Mouse (Mus musculus): Measurements from ENCODE around the gene Gzmm. TPM values are rescaled to one million over a fixed set of nuclear protein-coding genes. Genes with fewer than 3 reads are reported as not detected.

Gzmm gene
- 0.62 and 0.98 TPM in 2 replicates for polyA plus RNA-seq (2015; fragmentation: Nextera tagmentation; extraction: Ambion mirVana)

DNA sequence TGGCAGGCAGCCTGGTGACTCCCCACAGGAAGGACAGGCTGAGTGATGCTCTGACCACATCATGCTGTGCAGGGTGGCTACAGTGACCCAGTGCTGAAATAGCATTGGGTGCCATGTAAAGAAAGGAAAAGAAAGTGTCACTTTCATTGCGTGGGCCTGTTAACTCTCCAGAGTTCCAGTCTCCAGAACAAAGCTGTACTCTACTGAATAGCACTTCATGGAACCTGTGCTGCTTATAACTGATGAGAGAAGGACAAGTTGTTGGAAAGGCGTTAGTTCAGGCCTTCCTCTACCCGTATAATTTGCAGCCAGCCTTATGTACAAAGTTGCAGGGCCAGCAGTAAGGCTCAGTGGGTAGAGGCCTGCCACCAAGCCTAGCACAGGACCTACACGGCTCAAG is at the start of gene Gzmm:
TSS of gene Gzmm (plus strand) at position 301 of the 400 bp plus-strand sequence.
- H3K4me3 ChIP-seq (ENCODE audit: low read length) = no peak within 1 kb of the TSS
- H3K4me2 ChIP-seq (ENCODE audit: low read depth, low read length) = no peak within 1 kb of the TSS
- no peak within 1 kb of the TSS for H3K27ac ChIP-seq (ENCODE audit: low read length)
- no peak within 1 kb of the TSS for H3K9ac ChIP-seq (ENCODE audit: low read length)
- 71% methylated on average over 4 of the region's 4 CpGs for WGBS
- ATAC-seq (ENCODE audit: low read depth) = no peak
- no peaks in the 10 kb centered on the region for H3K27me3 ChIP-seq (ENCODE audit: control insufficient read depth, insufficient read depth, low read depth, low read length)
- H3K36me3 ChIP-seq (ENCODE audit: control insufficient read depth, insufficient read depth, low read length) = peaks cover 37% of the 10 kb centered on the region
- H3K9me3 ChIP-seq (ENCODE audit: control insufficient read depth, low read length) = 0 out of 2 replicates have a peak, but pooled peaks cover 4% of the 10 kb centered on the region
- peaks cover 5% of the 10 kb centered on the region for H3K4me1 ChIP-seq (replicated peaks; ENCODE audit: control insufficient read depth, insufficient read depth, low read length)

DNA sequence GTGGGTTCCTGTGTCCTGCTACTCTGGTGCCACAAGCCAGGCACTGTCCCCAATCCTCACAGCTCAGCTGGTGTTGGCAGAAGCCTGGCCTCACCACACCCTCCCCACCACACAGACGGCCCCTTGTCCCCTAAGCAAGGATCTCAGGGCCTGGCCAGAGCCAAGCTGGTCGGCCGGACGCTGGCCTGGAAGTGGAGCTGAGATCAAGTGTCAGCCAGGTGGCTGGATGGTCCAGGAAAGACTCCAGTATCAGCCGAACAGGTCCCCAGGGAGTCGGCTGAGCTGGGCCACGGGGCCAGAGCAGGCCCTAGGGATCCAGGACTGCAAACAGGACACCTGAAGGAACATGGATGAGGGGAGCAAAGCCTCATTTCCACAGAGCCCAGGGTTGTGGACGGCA is 43.1 kb upstream of the Gzmm start, which contains the start of gene Odf3l2:
TSS of gene Odf3l2 (minus strand) at position 28 of the 400 bp plus-strand sequence.
- no peak within 1 kb of the TSS for H3K27ac ChIP-seq (ENCODE audit: low read length)
- H3K9ac ChIP-seq (ENCODE audit: low read length) = no peak within 1 kb of the TSS
- no peaks in the 10 kb centered on the region for H3K36me3 ChIP-seq (ENCODE audit: control insufficient read depth, insufficient read depth, low read length)
- H3K27me3 ChIP-seq (ENCODE audit: control insufficient read depth, insufficient read depth, low read depth, low read length) = no peaks in the 10 kb centered on the region
- H3K9me3 ChIP-seq (ENCODE audit: control insufficient read depth, low read length) = no peaks in the 10 kb centered on the region
- no peak within 1 kb of the TSS for H3K4me3 ChIP-seq (ENCODE audit: low read length)
- no peaks in the 10 kb centered on the region for H3K4me1 ChIP-seq (replicated peaks; ENCODE audit: control insufficient read depth, insufficient read depth, low read length)
- H3K4me2 ChIP-seq (ENCODE audit: low read depth, low read length) = no peak within 1 kb of the TSS
- no peak for ATAC-seq (ENCODE audit: low read depth)
- WGBS = 64% methylated on average over 8 of the region's 8 CpGs

- Histone ChIP-seq H3K4me3 (ENCODE audit: low read length) (no peak overlapping the region), H3K4me1 (replicated peaks; ENCODE audit: control insufficient read depth, insufficient read depth, low read length) (no peaks in the 10 kb centered on the region), H3K9ac (ENCODE audit: low read length) (no peak overlapping the region), H3K27me3 (ENCODE audit: control insufficient read depth, insufficient read depth, low read depth, low read length) (no peaks in the 10 kb centered on the region; the same call in 1 of the 2 replicates), H3K9me3 (ENCODE audit: control insufficient read depth, low read length) (no peaks in the 10 kb centered on the region), H3K4me2 (ENCODE audit: low read depth, low read length) (no peak overlapping the region), H3K27ac (ENCODE audit: low read length) (no peak overlapping the region), H3K36me3 (ENCODE audit: control insufficient read depth, insufficient read depth, low read length) (no peaks in the 10 kb centered on the region)
- ATAC-seq (ENCODE audit: low read depth) = peak; percentile 66; the same call in 1 of the 2 replicates
- WGBS = 27% methylated on average over 7 of the region's 7 CpGs
Observed at GRCm38 (mm10) chr10:79649070-79649751, 39.6 kb upstream of the Gzmm start.

- WGBS = 66% methylated on average over 7 of the region's 7 CpGs
- Histone ChIP-seq H3K9ac (ENCODE audit: low read length) (no peak overlapping the region), H3K9me3 (ENCODE audit: control insufficient read depth, low read length) (no peaks in the 10 kb centered on the region), H3K27ac (ENCODE audit: low read length) (no peak overlapping the region), H3K36me3 (ENCODE audit: control insufficient read depth, insufficient read depth, low read length) (no peaks in the 10 kb centered on the region), H3K4me2 (ENCODE audit: low read depth, low read length) (no peak overlapping the region), H3K4me1 (replicated peaks; ENCODE audit: control insufficient read depth, insufficient read depth, low read length) (no peaks in the 10 kb centered on the region), H3K4me3 (ENCODE audit: low read length) (no peak overlapping the region), H3K27me3 (ENCODE audit: control insufficient read depth, insufficient read depth, low read depth, low read length) (no peaks in the 10 kb centered on the region; the same call in 1 of the 2 replicates)
- ATAC-seq (ENCODE audit: low read depth) = no peak
Observed at GRCm38 (mm10) chr10:79652789-79653188, 36.0 kb upstream of the Gzmm start.

DNA sequence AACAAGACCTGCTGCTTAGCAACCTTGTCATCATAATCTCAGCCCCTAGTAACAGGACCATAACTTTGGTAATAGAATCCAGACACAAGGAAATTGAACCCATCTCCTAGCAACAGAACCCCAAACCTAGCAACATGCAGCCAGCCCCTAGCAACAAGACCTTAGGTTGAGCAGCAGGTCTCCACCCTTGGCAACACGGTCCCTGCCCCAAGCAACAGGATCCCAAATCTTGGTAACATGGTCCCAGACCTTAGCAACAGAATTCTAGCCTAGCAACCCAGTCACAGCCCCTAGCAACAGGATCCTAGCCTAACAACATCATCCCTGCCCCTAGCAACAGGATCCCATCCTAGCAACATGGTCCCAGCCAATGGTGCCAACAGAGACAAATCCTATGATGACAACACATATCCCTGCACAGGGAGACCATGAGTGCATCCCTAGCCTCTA is 33.8 kb upstream of the Gzmm start:
- H3K9ac ChIP-seq (ENCODE audit: low read length) = no peak overlapping the region
- no peaks in the 10 kb centered on the region for H3K9me3 ChIP-seq (ENCODE audit: control insufficient read depth, low read length)
- WGBS = 7% methylated on average over 1 of the region's 1 CpGs
- H3K4me2 ChIP-seq (ENCODE audit: low read depth, low read length) = no peak overlapping the region
- no peaks in the 10 kb centered on the region for H3K4me1 ChIP-seq (replicated peaks; ENCODE audit: control insufficient read depth, insufficient read depth, low read length)
- H3K27ac ChIP-seq (ENCODE audit: low read length) = no peak overlapping the region
- H3K36me3 ChIP-seq (ENCODE audit: control insufficient read depth, insufficient read depth, low read length) = no peaks in the 10 kb centered on the region
- no peak for ATAC-seq (ENCODE audit: low read depth)
- H3K4me3 ChIP-seq (ENCODE audit: low read length) = no peak overlapping the region
- H3K27me3 ChIP-seq (ENCODE audit: control insufficient read depth, insufficient read depth, low read depth, low read length) = no peaks in the 10 kb centered on the region; the same call in 1 of the 2 replicates

- H3K4me2 ChIP-seq (ENCODE audit: low read depth, low read length) = no peak overlapping the region
- ATAC-seq (ENCODE audit: low read depth) = no peak; the same call in 1 of the 2 replicates
- H3K27ac ChIP-seq (ENCODE audit: low read length) = no peak overlapping the region
- H3K4me3 ChIP-seq (ENCODE audit: low read length) = no peak overlapping the region
- no peaks in the 10 kb centered on the region for H3K36me3 ChIP-seq (ENCODE audit: control insufficient read depth, insufficient read depth, low read length)
- H3K27me3 ChIP-seq (ENCODE audit: control insufficient read depth, insufficient read depth, low read depth, low read length) = no peaks in the 10 kb centered on the region
- no peaks in the 10 kb centered on the region for H3K9me3 ChIP-seq (ENCODE audit: control insufficient read depth, low read length)
- H3K4me1 ChIP-seq (replicated peaks; ENCODE audit: control insufficient read depth, insufficient read depth, low read length) = no peaks in the 10 kb centered on the region
- WGBS = 18% methylated on average over 4 of the region's 4 CpGs
- no peak overlapping the region for H3K9ac ChIP-seq (ENCODE audit: low read length)
Observed at GRCm38 (mm10) chr10:79658829-79659228, 30.0 kb upstream of the Gzmm start.

DNA sequence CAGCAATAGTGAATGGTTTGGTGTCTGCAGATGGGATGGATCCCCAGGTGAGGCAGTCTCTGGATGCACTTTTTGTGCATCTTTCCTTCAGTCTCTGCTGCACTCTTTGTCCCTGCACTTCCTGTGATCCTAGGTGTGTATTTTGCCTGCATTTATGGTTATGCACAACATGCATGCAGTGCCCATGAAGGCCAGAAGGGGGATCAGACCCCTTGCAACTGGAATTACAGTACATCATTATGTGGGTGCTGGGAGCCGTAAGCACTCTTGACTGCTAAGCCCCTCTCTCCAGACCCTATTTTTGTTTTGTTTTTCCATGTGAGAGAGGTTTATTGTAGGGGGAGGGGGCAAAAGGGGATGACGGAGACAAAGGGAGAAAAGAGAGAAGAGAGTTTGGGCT is 28.5 kb upstream of the Gzmm start:
- peaks cover 2% of the 10 kb centered on the region; the same call in 1 of the 2 replicates for H3K4me1 ChIP-seq (replicated peaks; ENCODE audit: control insufficient read depth, insufficient read depth, low read length)
- H3K4me2 ChIP-seq (ENCODE audit: low read depth, low read length) = no peak overlapping the region
- no peak overlapping the region for H3K4me3 ChIP-seq (ENCODE audit: low read length)
- 76% methylated on average over 2 of the region's 2 CpGs for WGBS
- H3K36me3 ChIP-seq (ENCODE audit: control insufficient read depth, insufficient read depth, low read length) = no peaks in the 10 kb centered on the region
- no peak overlapping the region for H3K9ac ChIP-seq (ENCODE audit: low read length)
- no peak overlapping the region for H3K27ac ChIP-seq (ENCODE audit: low read length)
- H3K27me3 ChIP-seq (ENCODE audit: control insufficient read depth, insufficient read depth, low read depth, low read length) = no peaks in the 10 kb centered on the region
- no peak for ATAC-seq (ENCODE audit: low read depth)
- no peaks in the 10 kb centered on the region for H3K9me3 ChIP-seq (ENCODE audit: control insufficient read depth, low read length)

- Histone ChIP-seq H3K9me3 (ENCODE audit: control insufficient read depth, low read length) (no peaks in the 10 kb centered on the region), H3K4me2 (ENCODE audit: low read depth, low read length) (no peak overlapping the region), H3K9ac (ENCODE audit: low read length) (no peak overlapping the region), H3K27ac (ENCODE audit: low read length) (no peak overlapping the region), H3K36me3 (ENCODE audit: control insufficient read depth, insufficient read depth, low read length) (no peaks in the 10 kb centered on the region), H3K27me3 (ENCODE audit: control insufficient read depth, insufficient read depth, low read depth, low read length) (no peaks in the 10 kb centered on the region), H3K4me3 (ENCODE audit: low read length) (no peak overlapping the region), H3K4me1 (replicated peaks; ENCODE audit: control insufficient read depth, insufficient read depth, low read length) (peaks cover 2% of the 10 kb centered on the region; the same call in 1 of the 2 replicates)
- ATAC-seq (ENCODE audit: low read depth) = no peak
- 83% methylated on average over 1 of the region's 3 CpGs for WGBS
Observed at GRCm38 (mm10) chr10:79661861-79662260, 27.0 kb upstream of the Gzmm start.

DNA sequence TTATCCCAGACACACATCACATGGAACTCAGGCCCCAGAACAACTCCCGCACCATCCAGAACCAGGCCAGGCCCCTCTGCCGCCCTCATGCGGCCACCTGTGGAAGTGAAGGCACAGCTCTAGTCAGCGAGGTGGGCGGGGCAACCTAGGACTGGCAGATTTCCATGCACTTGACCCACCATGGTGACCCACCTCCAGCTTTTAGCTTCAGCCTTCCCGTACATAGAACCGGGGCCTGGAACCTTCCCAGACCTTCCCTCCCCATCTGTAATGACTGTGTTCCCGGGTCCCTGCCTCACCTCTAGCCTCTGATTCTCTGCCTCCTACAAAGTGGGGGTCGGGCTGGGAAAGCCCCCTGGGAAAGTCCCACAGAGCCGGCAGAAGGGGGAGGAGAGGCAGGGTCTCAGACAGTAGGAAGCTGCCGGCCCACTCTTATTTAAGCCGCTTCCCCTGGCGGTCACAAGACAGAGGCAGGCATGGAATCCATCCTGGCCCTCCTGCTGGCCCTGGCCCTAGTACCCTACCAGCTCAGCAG is 24.6 kb upstream of the Gzmm start, which contains the start of gene Madcam1:
TSS of gene Madcam1 (plus strand) at position 429 of the 535 bp plus-strand sequence.
- H3K4me3 ChIP-seq (ENCODE audit: low read length) = no peak within 1 kb of the TSS
- no peak for ATAC-seq (ENCODE audit: low read depth)
- 11% methylated on average over 13 of the region's 13 CpGs for WGBS

More for the DNA sequence above, 24.6 kb upstream of the Gzmm start, which contains the start of gene Madcam1:
- peaks cover 2% of the 10 kb centered on the region; the same call in 1 of the 2 replicates for H3K4me1 ChIP-seq (replicated peaks; ENCODE audit: control insufficient read depth, insufficient read depth, low read length)
- H3K27ac ChIP-seq (ENCODE audit: low read length) = no peak within 1 kb of the TSS
- H3K9me3 ChIP-seq (ENCODE audit: control insufficient read depth, low read length) = no peaks in the 10 kb centered on the region
- no peak within 1 kb of the TSS for H3K9ac ChIP-seq (ENCODE audit: low read length)
- no peak within 1 kb of the TSS for H3K4me2 ChIP-seq (ENCODE audit: low read depth, low read length)
- no peaks in the 10 kb centered on the region for H3K36me3 ChIP-seq (ENCODE audit: control insufficient read depth, insufficient read depth, low read length)
- H3K27me3 ChIP-seq (ENCODE audit: control insufficient read depth, insufficient read depth, low read depth, low read length) = no peaks in the 10 kb centered on the region
